Mouse (Mus musculus) cortical plate, adult 2 months (tissue): ENCODE measurements around the gene Gm1673. TPM values are rescaled to one million over a fixed set of nuclear protein-coding genes. Genes with fewer than 3 reads are reported as not detected.

Source experiments
- H3K27ac ChIP-seq: fragments of 200-500 bp; 2 replicates; pipeline ENCODE4 v1.5.1; 2012; ENCODE audit warnings: low read length, control low read depth, inconsistent platforms; ENCODE audit not compliant: insufficient read depth
- H3K4me1 ChIP-seq: fragments of 200-500 bp; 2 replicates; pipeline ENCODE4 v1.6.1; 2011; ENCODE audit warnings: low read length; ENCODE audit not compliant: control insufficient read depth, insufficient read depth
- H3K4me3 ChIP-seq: fragments of 200-500 bp; 2 replicates; pipeline ENCODE4 v1.5.1; 2011; ENCODE audit warnings: mild to moderate bottlenecking, low read length, control low read depth; ENCODE audit not compliant: insufficient read depth
- CTCF ChIP-seq: fragments of 200-500 bp; IDR thresholded peaks from 2 replicates; pipeline ENCODE4 v1.5.1; 2011; ENCODE audit warnings: mild to moderate bottlenecking, control low read depth, low read length; ENCODE audit not compliant: insufficient read depth; ENCODE audit errors: extremely low read depth
- POLR2A ChIP-seq: fragments of 200-500 bp; IDR thresholded peaks from 2 replicates; pipeline ENCODE4 v1.6.1; 2011; ENCODE audit warnings: mild to moderate bottlenecking, low read length, control low read depth; ENCODE audit not compliant: insufficient read depth; ENCODE audit errors: extremely low read depth
- polyA plus RNA-seq: library from polyadenylated mRNA; depleted of rRNA; stranded (reverse); fragments of >200 nt; gene quantifications from 2 replicates; pipeline ENCODE4 v1.2.3, GENCODE M21; 2012; rRNA removed

Gene Gm1673
- polyA plus RNA-seq, 1 experiment, result 165 TPM

DNA sequence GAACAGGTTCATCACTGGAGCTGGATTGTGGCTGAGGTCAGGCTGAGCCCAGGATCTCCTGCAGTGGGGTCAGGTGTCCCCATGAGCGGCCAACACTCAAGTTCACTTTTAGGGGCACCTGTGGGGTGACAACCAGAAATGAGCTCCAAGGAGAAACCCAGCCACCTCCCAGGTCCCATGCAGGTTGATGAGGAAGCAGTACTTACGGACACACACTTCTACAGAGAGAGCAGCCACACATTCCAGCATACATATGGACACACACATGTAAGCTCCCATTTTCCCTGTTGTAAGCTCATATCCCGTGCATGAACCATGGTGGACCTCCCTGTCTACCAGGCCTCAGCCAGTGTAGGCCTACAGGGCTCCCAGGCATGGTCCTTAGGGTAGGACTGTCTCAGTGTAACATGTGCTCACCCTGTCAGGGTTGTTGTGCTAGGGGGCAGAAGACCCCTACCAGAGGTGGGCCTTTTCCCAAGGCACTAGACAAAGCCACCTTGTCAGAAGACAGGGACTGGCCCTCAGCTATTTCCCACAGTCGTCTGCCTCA is 24.2 kb downstream of the Gm1673 start:
- Histone ChIP-seq H3K4me3 (no peak overlapping the region), H3K27ac (no peak overlapping the region), H3K4me1 (no peaks in the 10 kb centered on the region)
- TF ChIP-seq CTCF (no peak), POLR2A (no peak)

DNA sequence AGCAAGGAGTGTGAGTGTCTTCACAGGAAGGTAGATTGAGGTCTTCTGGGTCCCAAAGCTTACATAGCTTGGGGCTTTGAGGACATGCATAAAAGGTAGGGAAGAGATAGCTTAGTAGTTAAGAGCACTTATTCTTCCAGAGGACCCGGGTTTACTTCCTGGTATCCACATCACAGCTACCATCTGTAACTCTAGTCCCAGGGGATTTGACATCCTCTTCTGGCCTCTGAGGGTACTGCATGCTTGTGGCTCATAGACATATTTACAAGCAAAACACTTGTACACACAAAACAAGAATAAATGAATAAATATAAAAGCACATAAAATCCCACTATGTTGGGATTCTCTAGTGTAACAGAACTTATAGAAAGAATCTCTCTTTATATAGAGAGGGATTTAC is 31.4 kb downstream of the Gm1673 start:
- no peak overlapping the region for H3K4me3 ChIP-seq
- no peak overlapping the region for H3K27ac ChIP-seq
- TF ChIP-seq CTCF (no peak), POLR2A (no peak)
- no peaks in the 10 kb centered on the region; the same call in 1 of the 2 replicates for H3K4me1 ChIP-seq

DNA sequence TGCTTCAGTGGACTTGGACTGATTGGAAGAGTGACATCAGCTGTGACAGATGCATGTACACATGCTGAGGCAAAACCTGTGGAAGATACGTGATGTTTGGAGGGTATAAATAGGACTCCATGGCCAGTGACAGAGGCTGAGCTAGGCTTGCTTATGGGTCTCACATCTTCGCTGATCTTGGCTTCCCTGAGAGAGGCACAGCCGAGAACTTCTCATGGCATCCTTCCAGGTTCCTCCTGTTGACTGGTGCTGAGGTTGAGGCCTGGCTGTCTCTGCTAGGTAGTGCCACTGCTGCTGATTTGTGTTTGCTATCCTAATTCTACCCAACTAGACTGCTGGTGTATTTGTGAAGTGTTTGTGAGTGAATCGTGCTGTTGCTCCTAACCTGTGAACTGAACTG is 35.7 kb downstream of the Gm1673 start:
- H3K4me1 ChIP-seq, result no peaks in the 10 kb centered on the region
- H3K4me3 ChIP-seq, result no peak overlapping the region
- H3K27ac ChIP-seq, result no peak overlapping the region
- no peak for TF ChIP-seq POLR2A
- TF ChIP-seq CTCF, result no peak

DNA sequence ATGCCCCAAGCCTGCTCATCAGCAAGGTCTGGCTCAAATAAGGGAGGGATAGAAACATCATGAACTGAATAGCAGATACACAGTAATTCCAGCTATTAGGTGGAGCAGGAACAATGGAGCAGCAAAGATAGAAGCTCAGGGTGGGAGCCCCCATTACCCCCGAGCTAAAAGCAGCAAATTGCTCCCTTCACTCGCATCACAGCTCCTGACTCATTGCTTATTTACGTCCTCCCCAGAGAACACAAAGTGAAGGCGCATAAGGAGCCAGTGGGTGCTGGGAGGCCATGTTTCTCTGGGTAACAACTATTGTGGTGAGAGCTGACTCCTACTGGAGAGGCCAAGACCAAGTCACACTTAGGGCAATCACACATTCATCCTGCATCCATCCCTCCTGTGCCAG is 46.9 kb downstream of the Gm1673 start:
- TF ChIP-seq CTCF, result no peak
- no peak for TF ChIP-seq POLR2A
- Histone ChIP-seq H3K27ac (no peak overlapping the region), H3K4me1 (no peaks in the 10 kb centered on the region), H3K4me3 (no peak overlapping the region)

DNA sequence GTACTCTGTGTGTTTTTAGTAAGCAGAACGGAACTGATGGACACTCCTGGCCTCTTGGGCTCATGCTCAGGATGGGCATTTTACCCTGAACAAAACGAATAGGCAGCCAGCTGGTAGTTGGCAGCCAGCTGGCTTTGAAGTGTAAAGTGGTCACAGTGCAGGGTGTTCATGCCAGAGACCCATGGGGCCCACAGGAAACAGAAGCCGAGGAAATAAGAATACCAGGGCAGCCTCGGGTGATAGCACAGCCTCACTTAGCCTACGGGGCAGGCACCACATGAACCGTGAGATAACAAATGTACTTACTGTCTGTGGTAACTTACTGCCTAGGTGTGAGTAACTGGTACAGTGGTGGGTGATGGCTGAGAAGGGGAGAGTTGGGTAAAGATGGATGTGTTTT is 47.8 kb downstream of the Gm1673 start:
- TF ChIP-seq CTCF, result no peak
- no peak for TF ChIP-seq POLR2A
- Histone ChIP-seq H3K4me1 (no peaks in the 10 kb centered on the region), H3K27ac (no peak overlapping the region), H3K4me3 (no peak overlapping the region)

DNA sequence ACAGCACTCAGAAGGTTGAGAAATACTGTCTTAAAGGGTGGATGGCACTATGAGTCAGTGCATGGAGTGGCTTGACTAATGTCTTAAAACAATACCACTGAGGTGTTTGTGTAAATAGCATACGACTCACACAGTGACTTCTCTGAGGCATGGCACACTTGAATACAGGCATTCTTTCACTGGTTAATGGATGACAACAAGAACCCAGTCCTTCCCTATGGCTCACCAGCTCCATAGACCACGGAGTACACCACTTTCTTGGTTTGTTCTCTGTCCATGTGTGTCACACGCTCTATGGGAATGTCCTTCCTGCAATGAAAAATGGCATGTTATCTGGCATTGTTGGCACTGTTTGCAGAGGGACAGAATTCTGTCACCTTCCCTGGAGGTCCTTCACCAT is 49.3 kb downstream of the Gm1673 start:
- TF ChIP-seq POLR2A (no peak), CTCF (no peak)
- Histone ChIP-seq H3K4me3 (no peak overlapping the region), H3K27ac (no peak overlapping the region), H3K4me1 (no peaks in the 10 kb centered on the region)

Other genes with a start within 250 kb of the Gm1673 start
- 57.5 and 58.1 TPM in 2 replicates for gene Letm1, start 200.6 kb upstream of the Gm1673 start, polyA plus RNA-seq
- 42.7 and 44.2 TPM in 2 replicates for gene Nsd2, start 162.7 kb upstream of the Gm1673 start, polyA plus RNA-seq
- 26.2 and 27.1 TPM in 2 replicates for gene Nelfa, start 47.0 kb upstream of the Gm1673 start, polyA plus RNA-seq
- 151 and 153 TPM in 2 replicates for gene Nat8l, start 12.6 kb downstream of the Gm1673 start, polyA plus RNA-seq
- 1.4 and 3.1 TPM in 2 replicates for gene Poln, start 186.0 kb downstream of the Gm1673 start, polyA plus RNA-seq
- 5.5 and 5.7 TPM in 2 replicates for gene Haus3, start 186.1 kb downstream of the Gm1673 start, polyA plus RNA-seq
- 93.6 and 95.3 TPM in 2 replicates for gene Mxd4, start 204.3 kb downstream of the Gm1673 start, polyA plus RNA-seq